Mouse (Mus musculus) heart, embryonic 10.5 days (tissue): ENCODE measurements at regions not wholly inside any gene's neighbourhood (a gene's known extent, or its start where the extent isn't known, plus 50 kb on each side); places are given as distances from the start of the nearest gene placed in this dataset.
A peak's percentile ranks its signal among the peaks of the same experiment; 100 is the strongest.

Experiments used
- DNase-seq: peaks from one replicate; pipeline ENCODE4 v3.0.0-alpha.2; 2017; ENCODE audit warnings: low spot score
- H3K27ac ChIP-seq: fragments of 300-500 bp; sonication (generic); 2 replicates; pipeline ENCODE4 v1.5.1; 2016; ENCODE audit warnings: mild to moderate bottlenecking
- H3K27me3 ChIP-seq: fragments of 300-500 bp; sonication (generic); 2 replicates; pipeline ENCODE4 v1.6.1; 2016; ENCODE audit warnings: mild to moderate bottlenecking; ENCODE audit not compliant: poor library complexity, insufficient read depth, severe bottlenecking
- H3K36me3 ChIP-seq: fragments of 300-500 bp; sonication (generic); 2 replicates; pipeline ENCODE4 v1.6.1; 2016; ENCODE audit warnings: mild to moderate bottlenecking, moderate library complexity
- H3K4me1 ChIP-seq: fragments of 300-500 bp; sonication (generic); 2 replicates; pipeline ENCODE4 v1.6.1; 2016; ENCODE audit warnings: mild to moderate bottlenecking
- H3K4me3 ChIP-seq: fragments of 300-500 bp; sonication (generic); 2 replicates; pipeline ENCODE4 v1.5.1; 2016; ENCODE audit warnings: mild to moderate bottlenecking, moderate library complexity
- H3K9me3 ChIP-seq: fragments of 300-500 bp; sonication (generic); 2 replicates; pipeline ENCODE4 v1.6.1; 2016; ENCODE audit warnings: mild to moderate bottlenecking, moderate library complexity
- WGBS: fragments of 180-500 bp; shearing (Covaris S2); methylation state at CpG from one replicate; pipeline ENCODE4 v1.1.7; 2016; 5-methylcytosine and 5-hydroxymethylcytosine counted together

DNA sequence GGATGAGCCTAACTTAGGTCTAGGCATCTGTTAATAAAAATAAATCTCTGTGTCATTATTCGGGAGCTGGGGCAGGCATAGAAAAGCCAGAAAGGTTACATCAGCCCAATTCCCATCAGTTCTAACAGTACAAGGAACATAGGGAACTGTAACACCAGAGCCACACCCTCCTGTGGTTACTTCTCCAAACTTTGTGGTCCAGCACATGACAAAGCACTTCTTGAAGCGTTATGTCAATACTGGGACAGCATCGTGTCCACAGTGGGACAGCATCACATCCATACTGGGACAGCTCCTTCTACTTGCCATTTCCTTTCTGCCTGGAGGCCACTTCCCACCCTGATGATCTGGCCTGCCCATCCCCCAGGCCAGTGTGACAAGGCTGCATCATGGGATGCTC, 253.9 kb downstream of the Diras2 start:
- DNase-seq = no peak
- H3K27ac ChIP-seq = no peak overlapping the region
- no peaks in the 10 kb centered on the region for H3K9me3 ChIP-seq
- H3K36me3 ChIP-seq = no peaks in the 10 kb centered on the region
- peaks cover 6% of the 10 kb centered on the region for H3K4me1 ChIP-seq
- no peak overlapping the region for H3K4me3 ChIP-seq
- no peaks in the 10 kb centered on the region for H3K27me3 ChIP-seq
- 75% methylated on average over 3 of the region's 3 CpGs for WGBS

DNA sequence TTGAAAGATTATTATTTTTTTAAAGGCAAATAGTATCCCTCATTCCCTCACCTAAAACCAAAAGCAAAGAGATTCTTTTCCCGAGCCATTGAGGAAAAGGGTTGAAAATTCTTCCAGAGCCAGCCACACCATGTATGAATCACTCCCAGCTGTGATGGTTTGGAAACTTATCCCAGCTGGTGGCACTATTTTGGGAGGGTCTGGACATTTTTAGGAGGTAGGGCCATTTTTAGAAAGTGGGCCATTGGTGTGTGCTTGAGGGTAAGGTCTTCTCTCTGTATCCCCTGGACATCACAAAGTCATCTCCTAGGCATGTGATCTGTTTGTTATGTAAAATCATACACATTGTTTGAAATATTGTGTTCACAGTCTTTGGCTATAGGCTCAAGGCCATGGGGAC, 252.2 kb downstream of the Diras2 start:
- no peak for DNase-seq
- 69% methylated on average over 1 of the region's 1 CpGs for WGBS
- Histone ChIP-seq H3K9me3 (no peaks in the 10 kb centered on the region), H3K27ac (no peak overlapping the region), H3K36me3 (no peaks in the 10 kb centered on the region), H3K4me1 (peaks cover 20% of the 10 kb centered on the region), H3K4me3 (no peak overlapping the region), H3K27me3 (no peaks in the 10 kb centered on the region)

DNA sequence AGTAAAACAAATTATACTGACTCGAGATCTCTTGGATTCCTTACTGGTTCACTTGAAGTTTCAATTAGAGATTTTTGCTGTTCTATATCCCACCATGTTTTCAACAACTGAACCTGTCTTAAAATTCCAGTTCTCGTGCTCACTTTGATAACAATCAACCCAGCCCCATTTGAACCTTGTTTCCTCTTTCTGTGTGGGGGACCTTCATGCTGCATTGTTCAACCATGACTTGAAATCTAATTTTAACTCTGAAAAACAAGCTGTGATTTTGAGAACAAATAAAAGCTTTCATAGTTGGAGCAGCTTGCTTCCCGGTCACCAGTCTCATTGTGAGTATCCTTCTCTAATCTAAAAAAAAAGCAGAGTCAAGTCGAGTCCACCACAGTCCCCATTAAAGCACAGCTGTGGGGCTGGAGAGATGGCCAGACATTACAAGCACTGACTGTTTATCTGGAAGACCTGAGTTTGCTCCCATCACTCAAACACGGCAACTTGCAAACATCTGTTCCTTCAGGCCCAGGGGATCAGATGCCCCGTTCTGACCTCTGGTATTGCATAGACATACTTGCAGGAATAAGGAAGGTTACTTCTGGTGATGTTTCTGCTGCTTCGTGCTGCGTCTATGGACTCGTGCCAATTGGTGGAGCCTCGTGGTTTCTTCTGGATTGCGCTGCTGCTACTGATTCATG, 251.7 kb downstream of the Diras2 start:
- Histone ChIP-seq H3K4me1 (peaks cover 26% of the 10 kb centered on the region), H3K4me3 (no peak overlapping the region), H3K9me3 (no peaks in the 10 kb centered on the region), H3K36me3 (no peaks in the 10 kb centered on the region), H3K27me3 (no peaks in the 10 kb centered on the region), H3K27ac (no peak overlapping the region)
- DNase-seq = no peak
- WGBS = 68% methylated on average over 11 of the region's 11 CpGs

DNA sequence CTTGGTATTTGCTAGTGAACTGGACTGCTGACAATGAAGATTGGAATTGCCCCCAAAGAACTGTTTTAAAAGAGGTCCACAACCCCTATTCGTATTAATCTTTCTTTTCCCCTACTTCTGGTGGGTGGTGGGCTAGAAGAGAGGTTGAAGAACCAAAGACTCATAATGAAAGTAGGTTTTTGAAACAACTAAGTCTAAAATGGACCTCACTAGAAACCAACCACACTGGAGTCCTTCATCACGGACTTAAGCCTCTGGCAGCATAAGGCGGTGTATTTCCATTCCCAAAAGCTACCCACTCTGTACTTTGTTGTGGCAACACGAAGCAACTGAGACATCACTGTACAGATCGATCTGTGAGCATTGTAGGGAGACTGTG, 251.1 kb downstream of the Diras2 start:
- Histone ChIP-seq H3K36me3 (no peaks in the 10 kb centered on the region), H3K4me3 (no peak overlapping the region), H3K27me3 (no peaks in the 10 kb centered on the region), H3K9me3 (no peaks in the 10 kb centered on the region), H3K27ac (no peak overlapping the region), H3K4me1 (peaks cover 28% of the 10 kb centered on the region)
- DNase-seq = no peak
- WGBS = 86% methylated on average over 5 of the region's 5 CpGs

DNA sequence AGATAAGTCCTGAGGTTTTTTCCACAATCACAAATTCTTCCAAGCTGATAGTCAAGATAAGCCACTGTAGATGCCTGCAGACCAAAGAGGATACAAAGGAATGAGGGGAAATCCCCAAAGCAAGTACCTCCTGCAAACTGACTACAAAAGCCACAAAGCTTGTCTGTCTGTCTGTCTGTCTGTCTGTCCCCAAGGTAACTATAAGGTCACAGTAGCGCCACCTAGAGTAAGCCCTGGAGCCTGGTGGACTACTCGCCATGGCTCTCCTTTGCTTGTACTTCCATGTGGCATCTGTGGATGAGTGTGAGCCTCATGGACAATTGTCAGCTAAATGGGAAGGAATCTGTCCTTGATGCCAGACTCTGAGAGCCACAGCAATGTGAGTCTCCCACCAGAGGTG, 249.8 kb downstream of the Diras2 start:
- Histone ChIP-seq H3K4me1 (peaks cover 22% of the 10 kb centered on the region), H3K9me3 (no peaks in the 10 kb centered on the region), H3K4me3 (no peak overlapping the region), H3K27ac (no peak overlapping the region), H3K27me3 (no peaks in the 10 kb centered on the region), H3K36me3 (no peaks in the 10 kb centered on the region)
- WGBS = 75% methylated on average over 2 of the region's 2 CpGs
- DNase-seq = no peak

DNA sequence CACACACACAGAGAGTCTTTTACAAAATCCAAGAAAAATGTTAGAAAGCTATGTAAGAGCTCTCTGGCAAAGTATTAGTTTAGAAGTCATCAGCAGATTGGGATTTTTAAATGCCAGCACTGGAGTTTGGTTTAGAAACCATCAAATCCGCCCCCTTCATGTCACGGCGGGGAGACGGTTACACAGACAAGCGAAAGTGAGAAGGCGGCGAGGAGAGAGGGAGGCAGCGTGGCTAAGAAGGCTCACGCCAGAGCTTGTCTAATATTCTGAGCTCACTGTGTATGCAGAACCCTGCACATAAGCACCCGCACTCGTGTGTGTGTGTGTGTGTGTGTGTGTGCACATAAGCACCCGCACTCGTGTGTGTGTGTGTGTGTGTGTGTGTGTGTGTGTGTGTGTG, 248.6 kb downstream of the Diras2 start:
- DNase-seq = no peak
- Histone ChIP-seq H3K4me1 (peaks cover 22% of the 10 kb centered on the region), H3K36me3 (no peaks in the 10 kb centered on the region), H3K27me3 (no peaks in the 10 kb centered on the region), H3K4me3 (no peak overlapping the region), H3K27ac (peak overlapping the region; percentile 64), H3K9me3 (no peaks in the 10 kb centered on the region)
- WGBS = 75% methylated on average over 12 of the region's 13 CpGs

DNA sequence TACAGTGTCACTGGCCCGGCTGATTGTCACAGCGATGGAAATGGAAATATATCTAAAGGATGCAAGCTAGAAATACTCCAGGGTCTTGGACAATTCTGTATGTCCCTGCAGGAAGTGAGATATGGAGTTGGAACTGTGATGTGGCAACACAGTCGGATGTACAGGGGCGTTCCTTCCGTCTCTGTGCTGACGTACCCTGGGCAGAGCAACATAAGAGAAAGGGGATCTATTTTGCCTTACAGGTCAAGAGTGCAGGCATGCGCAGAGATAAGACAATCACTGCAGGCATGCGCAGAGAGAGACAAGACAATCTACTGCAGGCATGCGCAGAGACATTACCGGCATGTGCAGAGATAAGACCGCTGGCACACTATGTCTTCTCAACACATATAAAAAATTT, 247.6 kb downstream of the Diras2 start:
- H3K27ac ChIP-seq = peak overlapping the region; percentile 82
- DNase-seq = peak; percentile 86

DNA sequence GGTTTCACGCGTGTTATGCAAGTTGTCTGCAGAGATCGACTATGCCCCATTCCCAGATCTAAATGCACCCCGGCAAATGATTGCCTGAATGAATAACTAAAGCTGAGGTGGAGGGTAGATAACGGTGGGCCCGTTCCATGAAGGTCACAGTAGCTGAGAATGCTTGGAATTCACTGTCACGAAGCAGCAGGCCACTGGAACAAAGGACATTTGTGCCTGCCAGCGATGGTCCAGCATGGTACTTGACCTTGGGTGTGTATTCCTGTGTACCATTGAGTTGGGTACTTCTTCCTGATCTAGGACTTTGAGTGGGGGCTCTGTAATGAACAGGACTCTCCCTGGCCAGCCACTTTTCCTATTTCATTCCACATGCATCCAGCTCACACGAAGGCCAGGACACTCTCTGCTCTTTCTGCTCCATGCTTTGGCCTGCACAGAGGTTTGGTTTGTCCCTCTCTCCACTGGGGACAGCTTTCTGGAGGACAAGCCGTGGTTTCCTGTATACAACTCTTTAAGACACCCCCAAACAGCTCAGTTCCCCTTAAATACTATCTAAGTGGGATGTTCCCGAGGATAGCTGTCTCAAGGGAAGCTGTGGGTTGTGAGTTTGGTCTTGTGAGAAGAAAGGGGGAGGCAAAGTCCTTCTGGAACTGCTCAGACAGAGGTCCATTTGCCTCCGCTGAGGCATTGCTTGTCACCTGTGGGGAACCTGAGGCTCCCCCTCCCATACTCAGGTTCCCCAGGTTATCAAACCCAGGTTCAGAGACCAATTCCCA, 246.9 kb downstream of the Diras2 start:
- Histone ChIP-seq H3K27me3 (no peaks in the 10 kb centered on the region), H3K9me3 (no peaks in the 10 kb centered on the region), H3K27ac (peak overlapping the region; percentile 82), H3K4me1 (peaks cover 22% of the 10 kb centered on the region), H3K36me3 (no peaks in the 10 kb centered on the region), H3K4me3 (no peak overlapping the region)
- no peak for DNase-seq
- 59% methylated on average over 12 of the region's 12 CpGs for WGBS

More for the DNA sequence above, 247.6 kb downstream of the Diras2 start:
- Histone ChIP-seq H3K36me3 (no peaks in the 10 kb centered on the region), H3K4me1 (peaks cover 22% of the 10 kb centered on the region), H3K27me3 (no peaks in the 10 kb centered on the region), H3K4me3 (no peak overlapping the region), H3K9me3 (no peaks in the 10 kb centered on the region)
- whole genome bisulfite sequencing = 22% methylated on average over 11 of the region's 11 CpGs

DNA sequence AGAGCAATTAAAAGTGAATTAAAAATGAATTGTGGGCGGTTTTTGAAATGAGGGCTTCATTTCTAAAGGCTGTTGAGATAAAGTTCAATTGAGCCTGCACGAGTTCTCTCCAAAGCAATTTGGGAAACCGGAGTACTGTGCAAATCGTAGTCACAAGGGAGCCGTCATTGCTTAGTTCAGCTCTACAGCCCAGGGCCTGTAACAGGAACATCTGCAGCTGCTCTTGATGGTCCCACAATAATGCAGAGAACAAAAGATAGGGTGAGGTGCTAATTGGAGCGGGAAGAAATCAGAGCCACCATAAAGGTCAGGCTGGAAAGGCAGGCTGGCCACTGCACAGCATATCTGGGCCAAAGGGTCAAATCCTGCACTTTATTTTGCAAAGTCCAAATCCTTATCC, 242.7 kb downstream of the Diras2 start:
- no peaks in the 10 kb centered on the region for H3K36me3 ChIP-seq
- DNase-seq = no peak
- WGBS = 78% methylated on average over 6 of the region's 6 CpGs
- H3K4me1 ChIP-seq = peaks cover 13% of the 10 kb centered on the region
- no peak overlapping the region for H3K27ac ChIP-seq
- H3K4me3 ChIP-seq = no peak overlapping the region
- no peaks in the 10 kb centered on the region for H3K27me3 ChIP-seq
- no peaks in the 10 kb centered on the region for H3K9me3 ChIP-seq

DNA sequence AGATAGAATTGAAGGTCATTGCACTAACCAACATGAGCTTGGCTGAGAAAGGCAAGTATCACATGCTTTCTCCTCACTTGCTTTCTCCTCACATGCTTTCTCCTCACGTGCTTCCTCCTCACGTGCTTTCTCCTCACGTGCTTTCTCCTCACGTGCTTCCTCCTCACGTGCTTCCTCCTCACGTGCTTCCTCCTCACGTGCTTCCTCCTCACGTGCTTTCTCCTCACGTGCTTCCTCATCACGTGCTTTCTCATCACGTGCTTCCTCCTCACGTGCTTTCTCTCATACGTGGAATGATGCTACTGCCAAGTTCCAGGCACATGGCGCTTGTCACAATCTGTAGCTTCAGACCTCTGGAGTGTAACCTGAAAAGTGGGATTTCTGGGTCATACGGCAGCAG, 235.2 kb downstream of the Diras2 start:
- H3K4me3 ChIP-seq = no peak overlapping the region
- no peaks in the 10 kb centered on the region for H3K4me1 ChIP-seq
- 92% methylated on average over 15 of the region's 15 CpGs for WGBS
- H3K27me3 ChIP-seq = no peaks in the 10 kb centered on the region
- no peak overlapping the region for H3K27ac ChIP-seq
- H3K36me3 ChIP-seq = no peaks in the 10 kb centered on the region
- no peaks in the 10 kb centered on the region for H3K9me3 ChIP-seq
- peak; percentile 33 for DNase-seq

DNA sequence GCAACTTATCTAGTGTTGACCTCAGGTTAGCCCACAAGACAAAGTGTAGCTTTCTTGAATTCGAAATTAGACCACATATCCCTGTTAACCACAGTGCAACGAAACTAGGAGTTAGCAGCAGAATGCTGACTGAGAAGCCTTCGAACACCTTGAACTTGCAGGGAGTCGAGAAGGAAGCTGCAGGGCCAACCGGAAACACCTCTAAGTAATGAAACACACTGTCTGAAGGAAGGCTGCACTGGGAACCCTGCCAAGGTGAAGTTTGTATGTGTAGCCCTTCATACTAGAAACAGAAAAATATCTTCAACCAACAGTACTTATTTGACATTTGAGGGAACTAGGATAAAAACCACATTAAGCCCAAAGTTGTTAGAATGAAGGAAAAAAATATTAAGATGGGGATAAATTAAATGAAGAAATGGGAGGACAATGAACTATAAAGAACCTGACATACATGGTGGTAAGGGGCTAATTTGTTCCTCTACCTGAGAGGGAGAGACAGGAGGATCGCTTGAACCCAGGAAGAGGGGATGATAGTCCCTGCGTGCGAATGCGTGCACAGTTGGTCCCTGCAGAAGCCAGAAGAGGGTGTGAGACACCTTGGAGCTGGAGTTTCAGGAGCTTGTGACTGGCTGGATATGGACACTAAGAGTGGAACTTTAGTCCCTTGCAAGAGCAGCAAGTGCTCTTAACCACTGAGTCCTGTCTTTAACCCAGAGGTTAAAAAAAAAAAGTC, 234.4 kb downstream of the Diras2 start:
- peak; percentile 41 for DNase-seq
- Histone ChIP-seq H3K36me3 (no peaks in the 10 kb centered on the region), H3K9me3 (no peaks in the 10 kb centered on the region), H3K27me3 (no peaks in the 10 kb centered on the region), H3K4me1 (no peaks in the 10 kb centered on the region), H3K4me3 (no peak overlapping the region), H3K27ac (no peak overlapping the region)
- 79% methylated on average over 9 of the region's 9 CpGs for WGBS

DNA sequence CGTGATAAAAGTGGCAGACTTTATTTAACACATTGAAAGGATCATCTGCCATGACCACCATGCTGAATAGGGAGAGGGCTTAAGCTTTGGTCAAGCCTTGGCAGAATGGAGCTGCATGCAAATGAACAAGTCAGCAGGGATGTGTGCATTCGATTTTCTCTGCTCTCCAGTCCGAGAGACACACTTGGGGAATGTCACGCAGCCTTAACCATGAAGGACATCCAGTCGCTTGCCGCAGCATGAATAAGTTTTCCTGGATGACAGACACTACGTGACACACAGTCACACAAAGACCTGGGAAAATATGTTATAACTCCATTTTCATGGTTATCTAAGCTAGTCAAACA, 233.8 kb downstream of the Diras2 start:
- Histone ChIP-seq H3K27me3 (no peaks in the 10 kb centered on the region), H3K4me3 (no peak overlapping the region), H3K9me3 (no peaks in the 10 kb centered on the region), H3K4me1 (no peaks in the 10 kb centered on the region), H3K36me3 (no peaks in the 10 kb centered on the region), H3K27ac (no peak overlapping the region)
- DNase-seq = no peak
- WGBS = 86% methylated on average over 7 of the region's 7 CpGs

DNA sequence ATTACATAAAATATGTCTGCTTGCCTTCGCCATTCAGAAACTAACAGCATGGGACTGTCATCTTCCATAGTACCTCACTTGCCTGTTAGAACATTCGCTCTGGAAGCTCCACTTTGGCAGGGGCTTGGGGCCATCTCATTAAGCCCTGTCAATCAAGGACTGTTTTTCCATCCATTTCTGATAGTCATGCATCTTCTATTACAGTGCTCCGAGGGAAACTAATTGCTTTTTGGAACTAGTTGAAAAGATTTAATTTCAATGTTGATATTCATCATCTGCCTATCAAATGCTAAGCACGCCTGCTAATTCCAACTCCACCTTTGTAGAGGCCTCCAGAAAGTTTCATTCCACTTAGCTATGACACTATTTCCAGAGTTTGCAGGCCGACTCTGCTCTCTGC, 232.7 kb downstream of the Diras2 start:
- H3K27me3 ChIP-seq = no peaks in the 10 kb centered on the region
- WGBS = 74% methylated on average over 5 of the region's 5 CpGs
- H3K4me3 ChIP-seq = no peak overlapping the region

More for the DNA sequence above, 232.7 kb downstream of the Diras2 start:
- no peak overlapping the region for H3K27ac ChIP-seq
- no peaks in the 10 kb centered on the region for H3K4me1 ChIP-seq
- H3K9me3 ChIP-seq = no peaks in the 10 kb centered on the region
- H3K36me3 ChIP-seq = no peaks in the 10 kb centered on the region
- DNase-seq = peak; percentile 39
